Mouse (Mus musculus): ENCODE data around the gene Tuft1. TPM values are rescaled to one million over a fixed set of nuclear protein-coding genes. Genes with fewer than 3 reads are reported as not detected.

Gene Tuft1
- polyA plus RNA-seq, 1 experiment from 2014 or later = 27.0 TPM

GRCm38 (mm10) chr3:94616717-94617116 is 42.0 kb downstream of the Tuft1 start:
- H3K9me3 ChIP-seq (replicated peaks) = no peaks in the 10 kb centered on the region
- H3K9ac ChIP-seq = no peak overlapping the region
- no peak overlapping the region for H3K27ac ChIP-seq (replicated peaks)
- peaks cover 7% of the 10 kb centered on the region for H3K4me1 ChIP-seq
- H3K4me3 ChIP-seq (replicated peaks) = no peak overlapping the region
- ATAC-seq (ENCODE audit: insufficient number of reproducible peaks, low FRiP score, low TSS enrichment, low read depth) = no peak
- H3K27me3 ChIP-seq = no peaks in the 10 kb centered on the region
- WGBS = 71% methylated on average over 4 of the region's 4 CpGs
- no peaks in the 10 kb centered on the region for H3K36me3 ChIP-seq
- no peak overlapping the region for H3K4me2 ChIP-seq (replicated peaks)

GRCm38 (mm10) chr3:94613258-94613878 is 45.3 kb downstream of the Tuft1 start:
- no peaks in the 10 kb centered on the region for H3K36me3 ChIP-seq
- no peaks in the 10 kb centered on the region for H3K9me3 ChIP-seq (replicated peaks)
- no peak for ATAC-seq (ENCODE audit: insufficient number of reproducible peaks, low FRiP score, low TSS enrichment, low read depth)
- 67% methylated on average over 7 of the region's 7 CpGs for WGBS
- no peak overlapping the region for H3K9ac ChIP-seq
- H3K27me3 ChIP-seq = no peaks in the 10 kb centered on the region
- H3K4me3 ChIP-seq (replicated peaks) = no peak overlapping the region
- peaks cover 23% of the 10 kb centered on the region for H3K4me1 ChIP-seq
- no peak overlapping the region for H3K27ac ChIP-seq (replicated peaks)
- no peak overlapping the region for H3K4me2 ChIP-seq (replicated peaks)

GRCm38 (mm10) chr3:94612274-94612673 is 46.4 kb downstream of the Tuft1 start:
- no peak overlapping the region for H3K4me3 ChIP-seq (replicated peaks)
- H3K27me3 ChIP-seq = no peaks in the 10 kb centered on the region
- H3K4me2 ChIP-seq (replicated peaks) = no peak overlapping the region
- ATAC-seq (ENCODE audit: insufficient number of reproducible peaks, low FRiP score, low TSS enrichment, low read depth) = no peak
- no peak overlapping the region for H3K9ac ChIP-seq
- H3K4me1 ChIP-seq = peaks cover 23% of the 10 kb centered on the region
- H3K36me3 ChIP-seq = no peaks in the 10 kb centered on the region
- WGBS = 50% methylated on average over 1 of the region's 1 CpGs
- no peaks in the 10 kb centered on the region for H3K9me3 ChIP-seq (replicated peaks)
- peak overlapping the region; percentile 78 for H3K27ac ChIP-seq (replicated peaks)

GRCm38 (mm10) chr3:94611834-94612233 is 46.8 kb downstream of the Tuft1 start:
- H3K9me3 ChIP-seq (replicated peaks) = no peaks in the 10 kb centered on the region
- H3K4me2 ChIP-seq (replicated peaks) = no peak overlapping the region; the same call in 1 of the 2 replicates
- no peaks in the 10 kb centered on the region for H3K36me3 ChIP-seq
- H3K27me3 ChIP-seq = no peaks in the 10 kb centered on the region
- H3K4me3 ChIP-seq (replicated peaks) = no peak overlapping the region
- H3K4me1 ChIP-seq = peaks cover 23% of the 10 kb centered on the region
- peak overlapping the region; percentile 78 for H3K27ac ChIP-seq (replicated peaks)
- 58% methylated on average over 5 of the region's 5 CpGs for WGBS
- ATAC-seq (ENCODE audit: insufficient number of reproducible peaks, low FRiP score, low TSS enrichment, low read depth) = no peak
- no peak overlapping the region for H3K9ac ChIP-seq

GRCm38 (mm10) chr3:94611343-94611742 is 47.3 kb downstream of the Tuft1 start:
- Histone ChIP-seq H3K27me3 (no peaks in the 10 kb centered on the region), H3K4me1 (peaks cover 23% of the 10 kb centered on the region), H3K9me3 (replicated peaks) (no peaks in the 10 kb centered on the region), H3K27ac (replicated peaks) (peak overlapping the region; percentile 78), H3K4me2 (replicated peaks) (no peak overlapping the region), H3K36me3 (no peaks in the 10 kb centered on the region), H3K9ac (no peak overlapping the region), H3K4me3 (replicated peaks) (no peak overlapping the region)
- ATAC-seq (ENCODE audit: insufficient number of reproducible peaks, low FRiP score, low TSS enrichment, low read depth) = no peak
- WGBS = 43% methylated on average over 4 of the region's 4 CpGs

GRCm38 (mm10) chr3:94610581-94610980 is 48.1 kb downstream of the Tuft1 start:
- Histone ChIP-seq H3K36me3 (no peaks in the 10 kb centered on the region), H3K27me3 (no peaks in the 10 kb centered on the region), H3K4me3 (replicated peaks) (no peak overlapping the region), H3K9me3 (replicated peaks) (no peaks in the 10 kb centered on the region), H3K4me1 (peaks cover 23% of the 10 kb centered on the region), H3K4me2 (replicated peaks) (no peak overlapping the region), H3K27ac (replicated peaks) (peak overlapping the region; percentile 78), H3K9ac (no peak overlapping the region)
- 48% methylated on average over 2 of the region's 2 CpGs for WGBS
- ATAC-seq (ENCODE audit: insufficient number of reproducible peaks, low FRiP score, low TSS enrichment, low read depth) = no peak

GRCm38 (mm10) chr3:94609621-94610020 is 49.1 kb downstream of the Tuft1 start:
- 86% methylated on average over 3 of the region's 3 CpGs for WGBS
- H3K27ac ChIP-seq (replicated peaks) = no peak overlapping the region
- H3K4me3 ChIP-seq (replicated peaks) = no peak overlapping the region
- H3K9me3 ChIP-seq (replicated peaks) = no peaks in the 10 kb centered on the region
- H3K27me3 ChIP-seq = no peaks in the 10 kb centered on the region
- H3K36me3 ChIP-seq = no peaks in the 10 kb centered on the region
- ATAC-seq (ENCODE audit: insufficient number of reproducible peaks, low FRiP score, low TSS enrichment, low read depth) = no peak
- H3K4me2 ChIP-seq (replicated peaks) = no peak overlapping the region
- no peak overlapping the region for H3K9ac ChIP-seq
- peaks cover 23% of the 10 kb centered on the region for H3K4me1 ChIP-seq

GRCm38 (mm10) chr3:94601959-94602358 is 56.7 kb downstream of the Tuft1 start:
- no peaks in the 10 kb centered on the region for H3K36me3 ChIP-seq
- no peaks in the 10 kb centered on the region for H3K4me1 ChIP-seq
- no peak for ATAC-seq (ENCODE audit: insufficient number of reproducible peaks, low FRiP score, low TSS enrichment, low read depth)
- no peak overlapping the region for H3K4me2 ChIP-seq (replicated peaks)
- no peaks in the 10 kb centered on the region for H3K27me3 ChIP-seq
- H3K9ac ChIP-seq = no peak overlapping the region
- H3K9me3 ChIP-seq (replicated peaks) = no peaks in the 10 kb centered on the region
- H3K27ac ChIP-seq (replicated peaks) = no peak overlapping the region
- H3K4me3 ChIP-seq (replicated peaks) = no peak overlapping the region
- WGBS = 2% methylated on average over 4 of the region's 4 CpGs

- no peak overlapping the region for H3K4me2 ChIP-seq (replicated peaks)
- no peak overlapping the region for H3K9ac ChIP-seq
- WGBS = 73% methylated on average over 3 of the region's 3 CpGs
- no peaks in the 10 kb centered on the region for H3K36me3 ChIP-seq
- no peaks in the 10 kb centered on the region for H3K4me1 ChIP-seq
- no peaks in the 10 kb centered on the region for H3K27me3 ChIP-seq
- H3K27ac ChIP-seq (replicated peaks) = no peak overlapping the region
- no peak for ATAC-seq (ENCODE audit: insufficient number of reproducible peaks, low FRiP score, low TSS enrichment, low read depth)
- no peak overlapping the region for H3K4me3 ChIP-seq (replicated peaks)
- 0 out of 2 replicates have a peak, but pooled peaks cover 4% of the 10 kb centered on the region for H3K9me3 ChIP-seq (replicated peaks)
These were observed 61.4 kb downstream of the Tuft1 start for GRCm38 (mm10) chr3:94597224-94597779.

- H3K27me3 ChIP-seq = no peaks in the 10 kb centered on the region
- no peak overlapping the region for H3K9ac ChIP-seq
- H3K27ac ChIP-seq (replicated peaks) = no peak overlapping the region
- ATAC-seq (ENCODE audit: insufficient number of reproducible peaks, low FRiP score, low TSS enrichment, low read depth) = no peak
- H3K36me3 ChIP-seq = no peaks in the 10 kb centered on the region
- H3K4me2 ChIP-seq (replicated peaks) = no peak overlapping the region
- no peaks in the 10 kb centered on the region for H3K4me1 ChIP-seq
- no peak overlapping the region for H3K4me3 ChIP-seq (replicated peaks)
- 81% methylated on average over 6 of the region's 6 CpGs for WGBS
- 0 out of 2 replicates have a peak, but pooled peaks cover 4% of the 10 kb centered on the region for H3K9me3 ChIP-seq (replicated peaks)
These were observed 62.8 kb downstream of the Tuft1 start for GRCm38 (mm10) chr3:94595871-94596287.

GRCm38 (mm10) chr3:94591066-94591465 is 67.6 kb downstream of the Tuft1 start:
- Histone ChIP-seq H3K27me3 (no peaks in the 10 kb centered on the region), H3K4me1 (no peaks in the 10 kb centered on the region), H3K27ac (replicated peaks) (no peak overlapping the region), H3K9ac (no peak overlapping the region), H3K36me3 (no peaks in the 10 kb centered on the region), H3K9me3 (replicated peaks) (0 out of 2 replicates have a peak, but pooled peaks cover 4% of the 10 kb centered on the region), H3K4me3 (replicated peaks) (no peak overlapping the region), H3K4me2 (replicated peaks) (no peak overlapping the region)
- 66% methylated on average over 5 of the region's 5 CpGs for WGBS
- no peak for ATAC-seq (ENCODE audit: insufficient number of reproducible peaks, low FRiP score, low TSS enrichment, low read depth)

GRCm38 (mm10) chr3:94587962-94588361 is 70.7 kb downstream of the Tuft1 start:
- Histone ChIP-seq H3K4me2 (replicated peaks) (no peak overlapping the region), H3K9me3 (replicated peaks) (no peaks in the 10 kb centered on the region), H3K27me3 (no peaks in the 10 kb centered on the region), H3K4me3 (replicated peaks) (no peak overlapping the region), H3K27ac (replicated peaks) (no peak overlapping the region), H3K9ac (no peak overlapping the region), H3K4me1 (no peaks in the 10 kb centered on the region), H3K36me3 (no peaks in the 10 kb centered on the region)
- ATAC-seq (ENCODE audit: insufficient number of reproducible peaks, low FRiP score, low TSS enrichment, low read depth) = no peak
- 45% methylated on average over 5 of the region's 5 CpGs for WGBS
